Mouse (Mus musculus) kidney, adult 2 months (tissue): ENCODE results near the gene Hist3h2a. TPM values are rescaled to one million over a fixed set of nuclear protein-coding genes. Genes with fewer than 3 reads are reported as not detected.

Experiments used
- DNase-seq: peaks from one replicate; pipeline ENCODE4 v3.0.0; 2021
- H3K27ac ChIP-seq: fragments of 200-500 bp; 2 replicates; pipeline ENCODE4 v1.5.1; 2012; ENCODE audit warnings: low read depth, low read length, control low read depth, inconsistent platforms; ENCODE audit not compliant: insufficient read depth
- H3K27me3 ChIP-seq: fragments of 200-500 bp; replicated peaks from 2 replicates; pipeline ENCODE4 v1.6.1; 2012; ENCODE audit warnings: mild to moderate bottlenecking, moderate library complexity, low read length, inconsistent platforms; ENCODE audit not compliant: control insufficient read depth, insufficient read depth
- H3K36me3 ChIP-seq: fragments of 200-500 bp; 2 replicates; pipeline ENCODE4 v1.6.1; 2012; ENCODE audit warnings: mild to moderate bottlenecking, moderate library complexity, low read length, inconsistent platforms; ENCODE audit not compliant: control insufficient read depth, insufficient read depth
- H3K4me1 ChIP-seq: fragments of 200-500 bp; 2 replicates; pipeline ENCODE4 v1.6.1; 2011; ENCODE audit warnings: low read length; ENCODE audit not compliant: control insufficient read depth, insufficient read depth
- H3K4me3 ChIP-seq: fragments of 200-500 bp; 2 replicates; pipeline ENCODE4 v1.5.1; 2011; ENCODE audit warnings: mild to moderate bottlenecking, low read depth, low read length, control low read depth; ENCODE audit not compliant: insufficient read depth
- CTCF ChIP-seq: fragments of 200-500 bp; conservative IDR thresholded peaks from 2 replicates; pipeline ENCODE4 v1.5.1; 2011; ENCODE audit warnings: low read depth, mild to moderate bottlenecking, control low read depth, low read length, moderate library complexity, mixed read lengths; ENCODE audit not compliant: insufficient read depth, insufficient read length
- POLR2A ChIP-seq: fragments of 200-500 bp; IDR thresholded peaks from one replicate; pipeline ENCODE4 v1.6.1; 2011; ENCODE audit warnings: low read depth, low read length, control low read depth
- WGBS: fragments of 180-500 bp; shearing (Covaris S2); methylation state at CpG from one replicate; pipeline ENCODE4 v1.1.7; 2018; 5-methylcytosine and 5-hydroxymethylcytosine counted together
- polyA plus RNA-seq: library from polyadenylated mRNA; depleted of rRNA; stranded (reverse); fragments of >200 nt; gene quantifications from 2 replicates; pipeline ENCODE4 v1.2.3, GENCODE M21; 2012

Gene Hist3h2a
- polyA plus RNA-seq, 1 experiment = 29.5 TPM

DNA sequence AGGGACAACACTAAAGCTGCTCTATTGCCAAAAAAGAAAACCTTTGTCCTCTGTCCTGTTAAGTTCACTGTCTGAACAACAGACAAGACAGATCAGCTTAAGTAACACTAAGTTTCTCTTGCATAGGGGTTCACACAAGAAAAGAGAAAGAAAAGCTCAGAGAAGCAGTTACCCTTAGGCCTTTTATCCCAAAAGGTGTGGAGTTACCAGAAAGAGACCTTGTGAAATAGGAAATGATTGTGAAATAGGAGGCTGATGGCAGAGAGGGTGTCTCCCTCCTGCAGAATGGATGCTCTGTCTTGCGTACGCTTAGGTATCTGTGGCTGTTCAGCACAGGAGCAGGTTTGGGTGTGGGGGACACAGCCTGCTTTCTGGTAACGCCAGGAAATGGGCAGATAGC is 24.7 kb downstream of the Hist3h2a start:
- no peak for TF ChIP-seq CTCF
- no peak for TF ChIP-seq POLR2A
- H3K27ac ChIP-seq = peak overlapping the region; percentile 84

DNA sequence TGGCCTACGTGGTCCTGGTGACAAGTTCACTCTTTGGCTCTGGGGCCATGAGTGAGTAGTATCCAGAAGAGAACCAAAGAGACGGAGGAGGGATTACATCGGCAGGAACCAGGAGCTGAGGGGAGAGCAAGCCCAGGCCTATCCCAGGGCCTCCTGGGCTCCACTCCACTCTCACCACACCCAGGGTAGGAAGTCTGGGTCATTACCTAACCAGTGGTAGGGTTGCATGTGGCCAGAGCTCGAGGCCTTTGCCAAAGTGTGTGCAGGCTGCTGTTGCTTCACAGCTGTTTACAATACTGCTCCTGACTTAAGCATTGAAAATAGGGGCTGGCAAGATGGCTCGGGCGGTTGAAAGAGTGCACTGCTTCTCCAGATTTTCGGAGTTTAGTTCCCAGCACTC is 25.2 kb downstream of the Hist3h2a start:
- H3K36me3 ChIP-seq = no peaks in the 10 kb centered on the region; the same call in 1 of the 2 replicates
- H3K4me1 ChIP-seq = peaks cover 15% of the 10 kb centered on the region; the same call in 1 of the 2 replicates
- 40% methylated on average over 7 of the region's 7 CpGs for WGBS
- peak overlapping the region; percentile 84 for H3K27ac ChIP-seq
- H3K27me3 ChIP-seq = no peaks in the 10 kb centered on the region
- peak overlapping the region; percentile 16 for H3K4me3 ChIP-seq
- TF ChIP-seq CTCF (no peak), POLR2A (no peak)
- DNase-seq = peak; percentile 51

More for the DNA sequence above, 24.7 kb downstream of the Hist3h2a start:
- no peaks in the 10 kb centered on the region; the same call in 1 of the 2 replicates for H3K36me3 ChIP-seq
- H3K4me1 ChIP-seq = peaks cover 15% of the 10 kb centered on the region; the same call in 1 of the 2 replicates
- no peaks in the 10 kb centered on the region for H3K27me3 ChIP-seq
- WGBS = 39% methylated on average over 3 of the region's 3 CpGs
- H3K4me3 ChIP-seq = peak overlapping the region; percentile 94
- peak; percentile 45 for DNase-seq

DNA sequence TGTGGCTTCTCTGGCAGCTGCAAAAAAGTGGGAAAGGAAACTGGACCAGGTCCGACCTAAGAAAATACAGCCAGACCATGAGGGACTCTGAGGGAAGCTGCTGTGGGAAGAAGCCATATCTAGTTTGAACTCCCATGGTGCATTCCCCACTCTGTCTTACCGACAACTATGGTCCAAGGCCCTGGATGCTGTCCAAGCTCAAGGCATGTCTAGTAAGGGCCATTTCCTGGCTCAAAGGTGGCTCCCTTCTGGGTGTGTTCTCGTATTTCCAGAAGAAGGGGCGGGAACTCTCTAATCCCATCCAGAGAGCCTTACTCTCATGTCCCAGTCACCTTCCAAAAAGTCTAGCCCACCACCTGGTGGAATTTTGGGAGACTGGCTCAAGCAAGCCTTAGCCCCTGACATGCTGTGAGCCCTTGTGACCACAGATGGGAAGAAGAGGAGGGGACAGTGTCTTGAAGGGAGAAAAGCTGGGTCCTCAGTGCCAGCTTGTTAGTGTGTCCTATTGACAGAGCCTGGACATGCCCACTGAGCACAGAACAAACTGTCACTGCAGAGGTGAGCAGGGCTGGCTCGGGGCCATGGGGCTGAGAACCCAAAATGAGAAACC is 26.0 kb downstream of the Hist3h2a start:
- Histone ChIP-seq H3K4me1 (peaks cover 15% of the 10 kb centered on the region; the same call in 1 of the 2 replicates), H3K36me3 (no peaks in the 10 kb centered on the region; the same call in 1 of the 2 replicates), H3K27me3 (no peaks in the 10 kb centered on the region), H3K4me3 (no peak overlapping the region), H3K27ac (no peak overlapping the region)
- peak; percentile 87 for DNase-seq
- TF ChIP-seq POLR2A (no peak), CTCF (no peak)
- WGBS = 27% methylated on average over 5 of the region's 5 CpGs

- peak; percentile 57 for DNase-seq
- Histone ChIP-seq H3K27ac (no peak overlapping the region), H3K27me3 (no peaks in the 10 kb centered on the region), H3K36me3 (no peaks in the 10 kb centered on the region; the same call in 1 of the 2 replicates), H3K4me1 (peaks cover 15% of the 10 kb centered on the region; the same call in 1 of the 2 replicates), H3K4me3 (no peak overlapping the region)
- peak; percentile 53; the same call in 1 of the 2 replicates for TF ChIP-seq CTCF
- TF ChIP-seq POLR2A = no peak
- 37% methylated on average over 14 of the region's 14 CpGs for WGBS
Observed at GRCm38 (mm10) chr11:58981541-58982447, 27.3 kb downstream of the Hist3h2a start.

- 84% methylated on average over 18 of the region's 18 CpGs for WGBS
- H3K27ac ChIP-seq = no peak overlapping the region
- peaks cover 15% of the 10 kb centered on the region; the same call in 1 of the 2 replicates for H3K4me1 ChIP-seq
- DNase-seq = no peak
- H3K27me3 ChIP-seq = no peaks in the 10 kb centered on the region
- TF ChIP-seq POLR2A (no peak), CTCF (no peak)
- no peaks in the 10 kb centered on the region; the same call in 1 of the 2 replicates for H3K36me3 ChIP-seq
- H3K4me3 ChIP-seq = no peak overlapping the region
Observed at GRCm38 (mm10) chr11:58982471-58983097, 28.1 kb downstream of the Hist3h2a start.

- DNase-seq = no peak
- H3K27me3 ChIP-seq = no peaks in the 10 kb centered on the region
- no peak for TF ChIP-seq POLR2A
- TF ChIP-seq CTCF = no peak
- H3K4me3 ChIP-seq = no peak overlapping the region
- H3K27ac ChIP-seq = no peak overlapping the region
- peaks cover 15% of the 10 kb centered on the region; the same call in 1 of the 2 replicates for H3K4me1 ChIP-seq
- peaks cover 2% of the 10 kb centered on the region for H3K36me3 ChIP-seq
- whole genome bisulfite sequencing = 83% methylated on average over 6 of the region's 6 CpGs
Observed at GRCm38 (mm10) chr11:58983691-58984341, 29.3 kb downstream of the Hist3h2a start.
